Mouse (Mus musculus): Measurements from ENCODE around the gene Teddm2.

- no peak for TF ChIP-seq CTCF (IDR thresholded peaks at IDR 0.05; ENCODE audit: low read depth)
- no peak for TF ChIP-seq EP300 (IDR thresholded peaks at IDR 0.05; ENCODE audit: low read depth)
Measured at GRCm38 (mm10) chr1:153910423-153910822, 10.4 kb upstream of the Teddm2 start.

Data from heart, postnatal 0 days (tissue).